Mouse (Mus musculus): ENCODE measurements around the gene Trmt2b. TPM values are rescaled to one million over a fixed set of nuclear protein-coding genes. Genes with fewer than 3 reads are reported as not detected.
"Not testable (repeated sequence)": the region's sequence is repeated elsewhere in the genome, so short reads cannot be mapped to it uniquely, and the experiment has no call there.

Trmt2b gene
- polyA plus RNA-seq (2015; fragmentation: Nextera tagmentation; extraction: Ambion mirVana), result 13.0 and 14.2 TPM in 2 replicates

GRCm38 (mm10) chrX:134276275-134277160 is at the start of gene Trmt2b:
Gene Trmt2b, minus strand, starts transcription at chrX:134276984.
- Histone ChIP-seq H3K4me1 (replicated peaks; ENCODE audit: control insufficient read depth, insufficient read depth, low read length) (no peaks in the 10 kb centered on the region), H3K9ac (ENCODE audit: low read depth, low read length) (peak within 1 kb of the TSS; percentile 45; the same call in 1 of the 2 replicates), H3K27me3 (replicated peaks; ENCODE audit: control insufficient read depth, insufficient read depth, low read length) (no peaks in the 10 kb centered on the region), H3K4me3 (ENCODE audit: low read depth, low read length) (peak within 1 kb of the TSS; percentile 41), H3K36me3 (ENCODE audit: control insufficient read depth, insufficient read depth) (no peaks in the 10 kb centered on the region), H3K27ac (ENCODE audit: low read depth, low read length) (peak within 1 kb of the TSS; percentile 68), H3K9me3 (ENCODE audit: control insufficient read depth) (no peaks in the 10 kb centered on the region), H3K4me2 (replicated peaks; ENCODE audit: low read depth) (peak within 1 kb of the TSS; percentile 61)
- no peak for TF ChIP-seq CTCF (IDR thresholded peaks at IDR 0.05; ENCODE audit: low read depth)
- peak; percentile 96 for ATAC-seq
- 16% methylated on average over 22 of the region's 26 CpGs for WGBS

- Histone ChIP-seq H3K27me3 (replicated peaks; ENCODE audit: control insufficient read depth, insufficient read depth, low read length) (no peaks in the 10 kb centered on the region), H3K9ac (ENCODE audit: low read depth, low read length) (no peak overlapping the region), H3K9me3 (ENCODE audit: control insufficient read depth) (no peaks in the 10 kb centered on the region), H3K36me3 (ENCODE audit: control insufficient read depth, insufficient read depth) (no peaks in the 10 kb centered on the region), H3K4me3 (ENCODE audit: low read depth, low read length) (no peak overlapping the region), H3K4me1 (replicated peaks; ENCODE audit: control insufficient read depth, insufficient read depth, low read length) (no peaks in the 10 kb centered on the region), H3K27ac (ENCODE audit: low read depth, low read length) (no peak overlapping the region), H3K4me2 (replicated peaks; ENCODE audit: low read depth) (no peak overlapping the region)
- TF ChIP-seq CTCF (IDR thresholded peaks at IDR 0.05; ENCODE audit: low read depth), result peak; percentile 67
- ATAC-seq, result no peak
- WGBS, result 81% methylated on average over 2 of the region's 2 CpGs
These were observed 42.6 kb upstream of the Trmt2b start for GRCm38 (mm10) chrX:134319153-134319932.

GRCm38 (mm10) chrX:134311193-134311592 is 34.4 kb upstream of the Trmt2b start:
- not testable (repeated sequence) for H3K9ac ChIP-seq (ENCODE audit: low read depth, low read length); H3K4me3 ChIP-seq (ENCODE audit: low read depth, low read length); H3K36me3 ChIP-seq (ENCODE audit: control insufficient read depth, insufficient read depth); H3K27ac ChIP-seq (ENCODE audit: low read depth, low read length); H3K9me3 ChIP-seq (ENCODE audit: control insufficient read depth); H3K4me2 ChIP-seq (replicated peaks; ENCODE audit: low read depth); H3K27me3 ChIP-seq (replicated peaks; ENCODE audit: control insufficient read depth, insufficient read depth, low read length); H3K4me1 ChIP-seq (replicated peaks; ENCODE audit: control insufficient read depth, insufficient read depth, low read length); ATAC-seq
- WGBS, result 83% methylated on average over 7 of the region's 7 CpGs

- no peaks in the 10 kb centered on the region for H3K36me3 ChIP-seq (ENCODE audit: control insufficient read depth, insufficient read depth)
- H3K4me3 ChIP-seq (ENCODE audit: low read depth, low read length), result peak overlapping the region; percentile 33
- H3K27me3 ChIP-seq (replicated peaks; ENCODE audit: control insufficient read depth, insufficient read depth, low read length), result no peaks in the 10 kb centered on the region
- H3K9me3 ChIP-seq (ENCODE audit: control insufficient read depth), result no peaks in the 10 kb centered on the region
- TF ChIP-seq CTCF (IDR thresholded peaks at IDR 0.05; ENCODE audit: low read depth), result no peak
- no peaks in the 10 kb centered on the region for H3K4me1 ChIP-seq (replicated peaks; ENCODE audit: control insufficient read depth, insufficient read depth, low read length)
- peak; percentile 76 for ATAC-seq
- WGBS, result 29% methylated on average over 9 of the region's 9 CpGs
- no peak overlapping the region for H3K27ac ChIP-seq (ENCODE audit: low read depth, low read length)
- peak overlapping the region; percentile 58 for H3K4me2 ChIP-seq (replicated peaks; ENCODE audit: low read depth)
- 0 out of 2 replicates have a peak overlapping the region, but pooled peaks have one; percentile 18 for H3K9ac ChIP-seq (ENCODE audit: low read depth, low read length)
These were observed 31.5 kb upstream of the Trmt2b start for GRCm38 (mm10) chrX:134308275-134308634.

DNA sequence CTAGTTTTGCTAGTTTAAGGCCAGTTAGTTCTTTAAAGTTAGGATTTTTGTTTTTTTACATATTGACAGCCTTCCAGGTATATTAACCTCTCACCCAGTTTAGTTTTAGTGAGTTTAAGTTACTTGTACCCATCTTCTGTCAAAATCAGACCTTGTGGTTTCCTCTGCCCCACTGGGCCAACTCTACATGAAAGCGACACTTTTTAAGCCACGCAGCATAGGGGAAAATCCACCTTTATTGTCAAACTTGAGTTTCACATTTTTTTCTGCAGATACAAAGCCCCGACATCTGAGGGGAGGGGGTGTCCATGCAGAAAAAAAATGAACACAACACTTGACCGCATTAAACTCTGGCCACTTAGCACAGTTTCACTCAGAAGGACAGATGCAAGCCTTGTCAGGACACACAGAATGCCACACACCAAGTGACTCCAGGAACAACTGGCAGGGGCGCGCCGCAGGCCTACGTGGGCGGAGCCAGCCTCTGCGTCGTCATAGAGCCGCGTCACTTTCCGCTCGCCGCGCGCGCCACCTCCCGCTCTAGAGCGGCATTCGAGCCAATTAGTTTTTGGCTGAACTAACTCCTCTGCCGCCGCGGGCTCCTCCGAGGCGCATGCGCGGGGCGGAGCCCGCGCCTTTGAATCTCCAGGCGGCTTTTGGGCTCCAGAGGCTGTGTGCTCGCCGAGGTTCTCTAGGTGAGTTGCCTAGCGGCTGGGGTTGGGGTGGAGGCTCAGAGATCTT is 30.9 kb upstream of the Trmt2b start, which contains the start of gene Cenpi:
Gene Cenpi (plus strand): TSS at position 551 of the 741 bp plus-strand sequence.
- ATAC-seq, result peak; percentile 96

More for the DNA sequence above, 30.9 kb upstream of the Trmt2b start, which contains the start of gene Cenpi:
- Histone ChIP-seq H3K9ac (ENCODE audit: low read depth, low read length) (0 out of 2 replicates have a peak within 1 kb of the TSS, but pooled peaks have one; percentile 18), H3K4me1 (replicated peaks; ENCODE audit: control insufficient read depth, insufficient read depth, low read length) (no peaks in the 10 kb centered on the region), H3K4me3 (ENCODE audit: low read depth, low read length) (peak within 1 kb of the TSS; percentile 33), H3K9me3 (ENCODE audit: control insufficient read depth) (no peaks in the 10 kb centered on the region), H3K4me2 (replicated peaks; ENCODE audit: low read depth) (peak within 1 kb of the TSS; percentile 58), H3K27ac (ENCODE audit: low read depth, low read length) (no peak within 1 kb of the TSS), H3K36me3 (ENCODE audit: control insufficient read depth, insufficient read depth) (no peaks in the 10 kb centered on the region), H3K27me3 (replicated peaks; ENCODE audit: control insufficient read depth, insufficient read depth, low read length) (no peaks in the 10 kb centered on the region)
- TF ChIP-seq CTCF (IDR thresholded peaks at IDR 0.05; ENCODE audit: low read depth), result peak; percentile 62
- WGBS, result 24% methylated on average over 36 of the region's 36 CpGs

All from intestine, postnatal 0 days (tissue).